Comparison of ENCODE assay signal across 9 mouse cellular contexts in genomic region chr4:133037798-133038197, GRCm38 (mm10). TPM values are rescaled to one million over a fixed set of nuclear protein-coding genes. Genes with fewer than 3 reads are reported as not detected.
DNase-seq lines count a peak whose midpoint lies in the region; ATAC-seq and TF ChIP-seq lines count a peak whose summit lies in the region.
"Had no signal": no experiment of that assay in that cellular context is flagged by ENCODE, and none has a peak within 500 bp of the region (broad histone marks: within the 10 kb centered on the region; RNA-seq: fewer than 3 reads in every experiment).

No protein-coding gene starts in this region.

- 37% methylated on average over 6 of the region's 6 CpGs for WGBS in lung, postnatal 0 days
- 36% methylated on average over 6 of the region's 6 CpGs for WGBS in forebrain, postnatal 0 days
- 50% methylated on average over 6 of the region's 6 CpGs for WGBS in liver, embryonic 12.5 days (ENCODE audit: insufficient replicate concordance)
- WGBS in stomach, postnatal 0 days: 43% methylated on average over 6 of the region's 6 CpGs

- ATAC-seq in lung, postnatal 0 days: no peak
- ATAC-seq in forebrain, postnatal 0 days: no peak
- no peak for ATAC-seq in liver, embryonic 12.5 days
- ATAC-seq in stomach, postnatal 0 days (ENCODE audit: low FRiP score, low TSS enrichment): no peak

- TF ChIP-seq CTCF in lung, postnatal 0 days (IDR thresholded peaks at IDR 0.05): no peak
- TF ChIP-seq CTCF in forebrain, postnatal 0 days (IDR thresholded peaks at IDR 0.05; ENCODE audit: low read depth): no peak
- TF ChIP-seq CTCF in stomach, postnatal 0 days (IDR thresholded peaks at IDR 0.05; ENCODE audit: low read depth): no peak

- no peaks in the 10 kb centered on the region for H3K36me3 ChIP-seq in lung, postnatal 0 days (ENCODE audit: insufficient read depth, low read length)
- H3K36me3 ChIP-seq in forebrain, postnatal 0 days (ENCODE audit: insufficient read depth): no peaks in the 10 kb centered on the region
- no peaks in the 10 kb centered on the region for H3K36me3 ChIP-seq in liver, embryonic 12.5 days
- H3K36me3 ChIP-seq in stomach, postnatal 0 days (ENCODE audit: control insufficient read depth, insufficient read depth, low read length): no peaks in the 10 kb centered on the region

- peak overlapping the region; percentile 100 for H3K4me2 ChIP-seq in lung, postnatal 0 days (replicated peaks; ENCODE audit: low read depth, low read length)
- H3K4me2 ChIP-seq in forebrain, postnatal 0 days (ENCODE audit: low read depth): peak overlapping the region; percentile 99; the same call in 1 of the 2 replicates
- peak overlapping the region; percentile 86 for H3K4me2 ChIP-seq in liver, embryonic 12.5 days
- peak overlapping the region; percentile 100; the same call in 1 of the 2 replicates for H3K4me2 ChIP-seq in stomach, postnatal 0 days (replicated peaks; ENCODE audit: low read depth)

- H3K9me3 ChIP-seq in lung, postnatal 0 days (ENCODE audit: low read length): no peaks in the 10 kb centered on the region
- no peaks in the 10 kb centered on the region for H3K9me3 ChIP-seq in forebrain, postnatal 0 days (ENCODE audit: low read length)
- no peaks in the 10 kb centered on the region for H3K9me3 ChIP-seq in liver, embryonic 12.5 days (replicated peaks)
- H3K9me3 ChIP-seq in stomach, postnatal 0 days (ENCODE audit: control insufficient read depth, low read length): no peaks in the 10 kb centered on the region

- TF ChIP-seq EP300 in lung, postnatal 0 days (IDR thresholded peaks at IDR 0.05): no peak
- no peak for TF ChIP-seq EP300 in stomach, postnatal 0 days (optimal IDR thresholded peaks at IDR 0.05)

- peaks cover 22% of the 10 kb centered on the region for H3K4me1 ChIP-seq in lung, postnatal 0 days (ENCODE audit: insufficient read depth, low read depth, low read length)
- peaks cover 19% of the 10 kb centered on the region for H3K4me1 ChIP-seq in forebrain, postnatal 0 days (ENCODE audit: insufficient read depth)
- peaks cover 49% of the 10 kb centered on the region for H3K4me1 ChIP-seq in liver, embryonic 12.5 days
- H3K4me1 ChIP-seq in stomach, postnatal 0 days (replicated peaks; ENCODE audit: control insufficient read depth, insufficient read depth): peaks cover 10% of the 10 kb centered on the region

- no peak overlapping the region for H3K9ac ChIP-seq in lung, postnatal 0 days (replicated peaks; ENCODE audit: low read depth)
- no peak overlapping the region for H3K9ac ChIP-seq in forebrain, postnatal 0 days
- no peak overlapping the region for H3K9ac ChIP-seq in liver, embryonic 12.5 days
- H3K9ac ChIP-seq in stomach, postnatal 0 days (ENCODE audit: low read length): no peak overlapping the region

- DNase-seq in lung, postnatal 0 days (ENCODE audit: low spot score): no peak
- no peak for DNase-seq in lung, postnatal 36 days
- DNase-seq in forebrain, postnatal 0 days: no peak
- no peak for DNase-seq in stomach, postnatal 0 days (ENCODE audit: low spot score)
- DNase-seq in thymus, postnatal 36 days: no peak
- DNase-seq in layer of hippocampus, adult 8-10 months (ENCODE audit: low spot score in 2 of 2): no peak
- DNase-seq: cerebellum, adult 11 months; right cerebral cortex, postnatal 4 days had no signal

- no peak overlapping the region for H3K27ac ChIP-seq in lung, postnatal 0 days (ENCODE audit: low read length)
- H3K27ac ChIP-seq in forebrain, postnatal 0 days (ENCODE audit: low read depth, low read length): no peak overlapping the region
- H3K27ac ChIP-seq in liver, embryonic 12.5 days: no peak overlapping the region
- H3K27ac ChIP-seq in stomach, postnatal 0 days (replicated peaks): no peak overlapping the region

- H3K4me3 ChIP-seq in lung, postnatal 0 days (ENCODE audit: low read depth, low read length): no peak overlapping the region
- H3K4me3 ChIP-seq in forebrain, postnatal 0 days (ENCODE audit: low read depth, low read length): no peak overlapping the region
- H3K4me3 ChIP-seq in liver, embryonic 12.5 days: no peak overlapping the region
- no peak overlapping the region for H3K4me3 ChIP-seq in stomach, postnatal 0 days (ENCODE audit: low read depth, low read length)

- no peaks in the 10 kb centered on the region for H3K27me3 ChIP-seq in lung, postnatal 0 days (replicated peaks; ENCODE audit: insufficient read depth, low read length)
- H3K27me3 ChIP-seq in forebrain, postnatal 0 days (ENCODE audit: insufficient read depth, low read length): no peaks in the 10 kb centered on the region
- peaks cover 84% of the 10 kb centered on the region for H3K27me3 ChIP-seq in liver, embryonic 12.5 days (replicated peaks)
- H3K27me3 ChIP-seq in stomach, postnatal 0 days (ENCODE audit: control insufficient read depth, insufficient read depth, low read length): no peaks in the 10 kb centered on the region

RNA-seq across cellular contexts. Expression of gene Ahdc1, which starts 26.7 kb away (rescaled TPM):
- 3.9 and 4.4 TPM in 2 replicates for polyA plus RNA-seq in lung, postnatal 0 days (2015; fragmentation: Nextera tagmentation; extraction: Ambion mirVana)
- 56.7 and 82.4 TPM in 2 replicates for total RNA-seq in forebrain, postnatal 0 days (2014; rRNA removed)
- polyA plus RNA-seq in forebrain, postnatal 0 days (2015; fragmentation: Nextera tagmentation; extraction: Ambion mirVana): 7.6 and 8.4 TPM in 2 replicates
- 2.9 and 3.2 TPM in 2 replicates for polyA plus RNA-seq in liver, embryonic 12.5 days (2016; fragmentation: Nextera tagmentation; extraction: Ambion mirVana)
- 2.8 and 3.2 TPM in 2 replicates for polyA plus RNA-seq in stomach, postnatal 0 days (2015; fragmentation: Nextera tagmentation; extraction: Ambion mirVana)
- 100 to 1,000 TPM in 3 of 4 experiments, 10 to 100 TPM in 1; 99.1 to 116 (median 106) TPM for total RNA-seq in layer of hippocampus, adult 8-10 months (2022)
